Mouse (Mus musculus) liver, embryonic 12.5 days (tissue): Measurements from ENCODE around the gene Cyp4f37. TPM values are rescaled to one million over a fixed set of nuclear protein-coding genes. Genes with fewer than 3 reads are reported as not detected.
A peak's percentile ranks its signal among the peaks of the same experiment; 100 is the strongest.
"Not testable (repeated sequence)": the region's sequence is repeated elsewhere in the genome, so short reads cannot be mapped to it uniquely, and the experiment has no call there.

Experiments
- ATAC-seq: fragments of 200-750 bp; cut with Nextera tagmentation; 2 replicates; pipeline ENCODE4 v1.8.0; 2017; ENCODE audit warnings: moderate number of reproducible peaks, mild to moderate bottlenecking, moderate library complexity
- H3K27ac ChIP-seq: fragments of 300-500 bp; sonication (generic); 2 replicates; pipeline ENCODE4 v1.5.1; 2016; ENCODE audit warnings: mild to moderate bottlenecking
- H3K27me3 ChIP-seq: fragments of 300-500 bp; sonication (generic); replicated peaks from 2 replicates; pipeline ENCODE4 v1.6.1; 2016; ENCODE audit warnings: mild to moderate bottlenecking, moderate library complexity
- H3K36me3 ChIP-seq: fragments of 300-500 bp; sonication (generic); 2 replicates; pipeline ENCODE4 v1.6.1; 2016; ENCODE audit warnings: mild to moderate bottlenecking, moderate library complexity
- H3K4me1 ChIP-seq: fragments of 300-500 bp; sonication (generic); 2 replicates; pipeline ENCODE4 v1.6.1; 2016
- H3K4me2 ChIP-seq: fragments of 300-500 bp; sonication (generic); 2 replicates; pipeline ENCODE4 v1.6.1; 2016; ENCODE audit warnings: mild to moderate bottlenecking, moderate library complexity
- H3K4me3 ChIP-seq: fragments of 300-500 bp; sonication (generic); 2 replicates; pipeline ENCODE4 v1.5.1; 2016; ENCODE audit warnings: mild to moderate bottlenecking, moderate library complexity
- H3K9ac ChIP-seq: fragments of 300-500 bp; sonication (generic); 2 replicates; pipeline ENCODE4 v1.6.1; 2016; ENCODE audit warnings: mild to moderate bottlenecking, moderate library complexity
- H3K9me3 ChIP-seq: fragments of 300-500 bp; sonication (generic); replicated peaks from 2 replicates; pipeline ENCODE4 v1.6.1; 2016; ENCODE audit warnings: mild to moderate bottlenecking, moderate library complexity
- WGBS: fragments of 180-500 bp; shearing (Covaris S2); methylation state at CpG from one replicate; pipeline ENCODE4 v1.1.7; 2016; ENCODE audit not compliant: insufficient replicate concordance; 5-methylcytosine and 5-hydroxymethylcytosine counted together
- polyA plus RNA-seq: library from polyadenylated mRNA; unstranded; fragments of >200 nt; fragmentation: Nextera tagmentation; extraction: Ambion mirVana; gene quantifications from 2 replicates; pipeline ENCODE4 v1.2.1, GENCODE M21; 2016

Gene Cyp4f37
- not detected in 2 replicates for polyA plus RNA-seq

GRCm38 (mm10) chr17:32621018-32621417 lies at the start of gene Cyp4f37:
Gene Cyp4f37, plus strand, starts transcription at chr17:32621309.
- H3K9ac ChIP-seq, ATAC-seq, H3K36me3 ChIP-seq, H3K4me2 ChIP-seq, H3K27me3 ChIP-seq, H3K9me3 ChIP-seq, H3K27ac ChIP-seq, H3K4me3 ChIP-seq, H3K4me1 ChIP-seq: not testable (repeated sequence)
- WGBS, result 54% methylated on average over 4 of the region's 4 CpGs

GRCm38 (mm10) chr17:32573286-32573685 lies 47.8 kb upstream of the Cyp4f37 start:
- not testable (repeated sequence) for H3K4me1 ChIP-seq, H3K4me3 ChIP-seq, H3K4me2 ChIP-seq, ATAC-seq, H3K27me3 ChIP-seq, H3K9ac ChIP-seq, H3K9me3 ChIP-seq, H3K27ac ChIP-seq, H3K36me3 ChIP-seq
- 55% methylated on average over 2 of the region's 2 CpGs for WGBS

GRCm38 (mm10) chr17:32577496-32578186 lies 43.5 kb upstream of the Cyp4f37 start:
- ATAC-seq, result no peak
- Histone ChIP-seq H3K36me3 (no peaks in the 10 kb centered on the region), H3K4me1 (no peaks in the 10 kb centered on the region), H3K9ac (no peak overlapping the region), H3K4me3 (no peak overlapping the region), H3K27ac (no peak overlapping the region), H3K9me3 (no peaks in the 10 kb centered on the region), H3K27me3 (no peaks in the 10 kb centered on the region), H3K4me2 (no peak overlapping the region)
- WGBS, result 45% methylated on average over 7 of the region's 7 CpGs

- Histone ChIP-seq H3K9ac (no peak overlapping the region), H3K4me3 (no peak overlapping the region), H3K9me3 (no peaks in the 10 kb centered on the region), H3K27ac (no peak overlapping the region), H3K4me2 (no peak overlapping the region), H3K27me3 (no peaks in the 10 kb centered on the region), H3K36me3 (no peaks in the 10 kb centered on the region), H3K4me1 (no peaks in the 10 kb centered on the region)
- no peak for ATAC-seq
- 79% methylated on average over 18 of the region's 18 CpGs for WGBS
Measured at GRCm38 (mm10) chr17:32596494-32596893, 24.6 kb upstream of the Cyp4f37 start.

- no peak overlapping the region for H3K4me3 ChIP-seq
- H3K4me2 ChIP-seq, result no peak overlapping the region
- WGBS, result 51% methylated on average over 1 of the region's 1 CpGs
- no peak overlapping the region for H3K27ac ChIP-seq
- no peaks in the 10 kb centered on the region for H3K9me3 ChIP-seq
- no peaks in the 10 kb centered on the region for H3K27me3 ChIP-seq
- no peak for ATAC-seq
- H3K36me3 ChIP-seq, result no peaks in the 10 kb centered on the region
- no peaks in the 10 kb centered on the region for H3K4me1 ChIP-seq
- H3K9ac ChIP-seq, result no peak overlapping the region
Measured at GRCm38 (mm10) chr17:32608055-32608454, 13.1 kb upstream of the Cyp4f37 start.

GRCm38 (mm10) chr17:32610231-32610630 lies 10.9 kb upstream of the Cyp4f37 start:
- not testable (repeated sequence) for H3K9ac ChIP-seq, H3K27ac ChIP-seq, H3K4me2 ChIP-seq, H3K9me3 ChIP-seq, H3K27me3 ChIP-seq, ATAC-seq, H3K4me1 ChIP-seq, H3K36me3 ChIP-seq, H3K4me3 ChIP-seq
- WGBS, result 52% methylated on average over 3 of the region's 3 CpGs

- 74% methylated on average over 3 of the region's 3 CpGs for WGBS
- no peak for ATAC-seq
- Histone ChIP-seq H3K4me1 (no peaks in the 10 kb centered on the region), H3K4me3 (no peak overlapping the region), H3K27ac (no peak overlapping the region), H3K36me3 (no peaks in the 10 kb centered on the region), H3K27me3 (no peaks in the 10 kb centered on the region), H3K4me2 (no peak overlapping the region), H3K9ac (no peak overlapping the region), H3K9me3 (no peaks in the 10 kb centered on the region)
Measured at GRCm38 (mm10) chr17:32610896-32611295, 10.2 kb upstream of the Cyp4f37 start.

- no peak overlapping the region for H3K4me2 ChIP-seq
- WGBS, result 29% methylated on average over 3 of the region's 3 CpGs
- H3K36me3 ChIP-seq, result no peaks in the 10 kb centered on the region
- ATAC-seq, result no peak
- no peaks in the 10 kb centered on the region for H3K9me3 ChIP-seq
- no peak overlapping the region for H3K9ac ChIP-seq
- no peak overlapping the region for H3K27ac ChIP-seq
- no peaks in the 10 kb centered on the region for H3K4me1 ChIP-seq
- no peaks in the 10 kb centered on the region for H3K27me3 ChIP-seq
- H3K4me3 ChIP-seq, result no peak overlapping the region
Measured at GRCm38 (mm10) chr17:32612417-32612816, 8.7 kb upstream of the Cyp4f37 start.

- no peak overlapping the region for H3K9ac ChIP-seq
- H3K36me3 ChIP-seq, result no peaks in the 10 kb centered on the region
- ATAC-seq, result no peak
- no peak overlapping the region for H3K4me3 ChIP-seq
- 45% methylated on average over 1 of the region's 1 CpGs for WGBS
- no peak overlapping the region for H3K4me2 ChIP-seq
- H3K4me1 ChIP-seq, result no peaks in the 10 kb centered on the region
- peaks cover 6% of the 10 kb centered on the region; the same call in 1 of the 2 replicates for H3K9me3 ChIP-seq
- H3K27me3 ChIP-seq, result no peaks in the 10 kb centered on the region
- H3K27ac ChIP-seq, result no peak overlapping the region
Measured at GRCm38 (mm10) chr17:32617252-32617651, 3.9 kb upstream of the Cyp4f37 start.

- H3K27me3 ChIP-seq, ATAC-seq, H3K4me1 ChIP-seq, H3K4me3 ChIP-seq, H3K27ac ChIP-seq, H3K9ac ChIP-seq, H3K36me3 ChIP-seq, H3K4me2 ChIP-seq, H3K9me3 ChIP-seq: not testable (repeated sequence)
- 70% methylated on average over 7 of the region's 7 CpGs for WGBS
Measured at GRCm38 (mm10) chr17:32629726-32630125, 8.6 kb downstream of the Cyp4f37 start.

- Histone ChIP-seq H3K9me3 (no peaks in the 10 kb centered on the region), H3K4me2 (no peak overlapping the region), H3K4me1 (peaks cover 4% of the 10 kb centered on the region; the same call in 1 of the 2 replicates), H3K4me3 (no peak overlapping the region), H3K27me3 (no peaks in the 10 kb centered on the region), H3K27ac (no peak overlapping the region), H3K9ac (no peak overlapping the region), H3K36me3 (no peaks in the 10 kb centered on the region)
- ATAC-seq, result no peak
- WGBS, result 46% methylated on average over 3 of the region's 3 CpGs
Measured at GRCm38 (mm10) chr17:32631936-32632335, 10.8 kb downstream of the Cyp4f37 start.

GRCm38 (mm10) chr17:32634242-32634971 lies 13.3 kb downstream of the Cyp4f37 start:
- H3K9me3 ChIP-seq, H3K27me3 ChIP-seq, H3K9ac ChIP-seq, H3K27ac ChIP-seq, H3K36me3 ChIP-seq, H3K4me1 ChIP-seq: not testable (repeated sequence)
- WGBS, result 80% methylated on average over 9 of the region's 9 CpGs
- peak overlapping the region; percentile 57 for H3K4me2 ChIP-seq
- H3K4me3 ChIP-seq, result peak overlapping the region; percentile 23; the same call in 1 of the 2 replicates
- ATAC-seq, result 0 out of 2 replicates have a peak, but pooled peaks have one; percentile 27
